Mouse (Mus musculus): ENCODE measurements around the gene Kazn. TPM values are rescaled to one million over a fixed set of nuclear protein-coding genes. Genes with fewer than 3 reads are reported as not detected.

The Kazn gene
- total and polyA plus RNA-seq, 3 experiments, result 0.11 TPM; not detected in 2

GRCm38 (mm10) chr4:142238041-142238440 lies 1.2 kb downstream of the Kazn start:
- Histone ChIP-seq H3K4me1 (ENCODE audit: insufficient read depth, low read depth, low read length) (no peaks in the 10 kb centered on the region), H3K9me3 (replicated peaks) (peaks cover 81% of the 10 kb centered on the region), H3K36me3 (replicated peaks) (no peaks in the 10 kb centered on the region), H3K27me3 (ENCODE audit: insufficient read depth, low read length) (no peaks in the 10 kb centered on the region), H3K4me3 (ENCODE audit: low read depth, low read length) (no peak overlapping the region)
- ATAC-seq (ENCODE audit: extremely low read depth, insufficient number of reproducible peaks, low FRiP score, poor library complexity, severe bottlenecking), result no peak
- DNase-seq (ENCODE audit: low spot score), result no peak
- no peak for TF ChIP-seq CTCF (IDR thresholded peaks at IDR 0.05; ENCODE audit: low read depth, low read length)
- TF ChIP-seq TAL1 (conservative IDR thresholded peaks at IDR 0.05; ENCODE audit: low read depth, low read length), result no peak
- no peak for TF ChIP-seq POLR2AphosphoS5 (IDR thresholded peaks at IDR 0.05; ENCODE audit: insufficient replicate concordance, low read depth, low read length)
- TF ChIP-seq GATA1 (IDR thresholded peaks at IDR 0.05; ENCODE audit: borderline replicate concordance, low read length), result no peak
- no peak for TF ChIP-seq GATA2 (IDR thresholded peaks at IDR 0.05; ENCODE audit: borderline replicate concordance, low read depth, low read length)

- H3K4me3 ChIP-seq (ENCODE audit: low read depth, low read length), result no peak overlapping the region
- DNase-seq (ENCODE audit: low spot score), result no peak
- no peaks in the 10 kb centered on the region for H3K36me3 ChIP-seq (replicated peaks)
- no peaks in the 10 kb centered on the region; the same call in 1 of the 2 replicates for H3K27me3 ChIP-seq (ENCODE audit: insufficient read depth, low read length)
- no peak for TF ChIP-seq CTCF (IDR thresholded peaks at IDR 0.05; ENCODE audit: low read depth, low read length)
- no peaks in the 10 kb centered on the region for H3K4me1 ChIP-seq (ENCODE audit: insufficient read depth, low read depth, low read length)
- peaks cover 83% of the 10 kb centered on the region for H3K9me3 ChIP-seq (replicated peaks)
- ATAC-seq (ENCODE audit: extremely low read depth, insufficient number of reproducible peaks, low FRiP score, poor library complexity, severe bottlenecking), result no peak
Observed at GRCm38 (mm10) chr4:142236681-142237080, 2.5 kb downstream of the Kazn start.

- Histone ChIP-seq H3K4me3 (ENCODE audit: low read depth, low read length) (no peak overlapping the region), H3K9me3 (replicated peaks) (peaks cover 80% of the 10 kb centered on the region), H3K27me3 (ENCODE audit: insufficient read depth, low read length) (no peaks in the 10 kb centered on the region; the same call in 1 of the 2 replicates), H3K36me3 (replicated peaks) (no peaks in the 10 kb centered on the region), H3K4me1 (ENCODE audit: insufficient read depth, low read depth, low read length) (no peaks in the 10 kb centered on the region)
- no peak for DNase-seq (ENCODE audit: low spot score)
- no peak for ATAC-seq (ENCODE audit: extremely low read depth, insufficient number of reproducible peaks, low FRiP score, poor library complexity, severe bottlenecking)
- TF ChIP-seq GATA1 (IDR thresholded peaks at IDR 0.05; ENCODE audit: borderline replicate concordance, low read length), result no peak
- TF ChIP-seq CTCF (IDR thresholded peaks at IDR 0.05; ENCODE audit: low read depth, low read length), result no peak
- TF ChIP-seq TAL1 (conservative IDR thresholded peaks at IDR 0.05; ENCODE audit: low read depth, low read length), result no peak
Observed at GRCm38 (mm10) chr4:142235426-142235825, 3.8 kb downstream of the Kazn start.

- ATAC-seq (ENCODE audit: extremely low read depth, insufficient number of reproducible peaks, low FRiP score, poor library complexity, severe bottlenecking) (no peak), DNase-seq (ENCODE audit: low spot score) (no peak)
- TF ChIP-seq POLR2AphosphoS5 (IDR thresholded peaks at IDR 0.05; ENCODE audit: insufficient replicate concordance, low read depth, low read length) (no peak), GATA2 (IDR thresholded peaks at IDR 0.05; ENCODE audit: borderline replicate concordance, low read depth, low read length) (no peak), GATA1 (IDR thresholded peaks at IDR 0.05; ENCODE audit: borderline replicate concordance, low read length) (no peak), CTCF (IDR thresholded peaks at IDR 0.05; ENCODE audit: low read depth, low read length) (no peak), TAL1 (conservative IDR thresholded peaks at IDR 0.05; ENCODE audit: low read depth, low read length) (no peak)
Observed at GRCm38 (mm10) chr4:142234828-142235227, 4.4 kb downstream of the Kazn start.

GRCm38 (mm10) chr4:142228821-142229575 lies 10.2 kb downstream of the Kazn start:
- TF ChIP-seq POLR2AphosphoS5 (IDR thresholded peaks at IDR 0.05; ENCODE audit: insufficient replicate concordance, low read depth, low read length) (no peak), GATA2 (IDR thresholded peaks at IDR 0.05; ENCODE audit: borderline replicate concordance, low read depth, low read length) (no peak), CTCF (IDR thresholded peaks at IDR 0.05; ENCODE audit: low read depth, low read length) (no peak), TAL1 (conservative IDR thresholded peaks at IDR 0.05; ENCODE audit: low read depth, low read length) (no peak), GATA1 (IDR thresholded peaks at IDR 0.05; ENCODE audit: borderline replicate concordance, low read length) (no peak)
- Histone ChIP-seq H3K27me3 (ENCODE audit: insufficient read depth, low read length) (no peaks in the 10 kb centered on the region; the same call in 1 of the 2 replicates), H3K4me3 (ENCODE audit: low read depth, low read length) (no peak overlapping the region), H3K9me3 (replicated peaks) (peaks cover 80% of the 10 kb centered on the region), H3K4me1 (ENCODE audit: insufficient read depth, low read depth, low read length) (no peaks in the 10 kb centered on the region), H3K36me3 (replicated peaks) (no peaks in the 10 kb centered on the region)
- DNase-seq (ENCODE audit: low spot score), result no peak
- ATAC-seq (ENCODE audit: extremely low read depth, insufficient number of reproducible peaks, low FRiP score, poor library complexity, severe bottlenecking), result no peak

More at GRCm38 (mm10) chr4:142234828-142235227, 4.4 kb downstream of the Kazn start:
- no peaks in the 10 kb centered on the region for H3K4me1 ChIP-seq (ENCODE audit: insufficient read depth, low read depth, low read length)
- peaks cover 74% of the 10 kb centered on the region for H3K9me3 ChIP-seq (replicated peaks)
- H3K4me3 ChIP-seq (ENCODE audit: low read depth, low read length), result no peak overlapping the region
- H3K36me3 ChIP-seq (replicated peaks), result no peaks in the 10 kb centered on the region
- no peaks in the 10 kb centered on the region; the same call in 1 of the 2 replicates for H3K27me3 ChIP-seq (ENCODE audit: insufficient read depth, low read length)

- ATAC-seq (ENCODE audit: extremely low read depth, insufficient number of reproducible peaks, low FRiP score, poor library complexity, severe bottlenecking) (no peak), DNase-seq (ENCODE audit: low spot score) (no peak)
- H3K9me3 ChIP-seq (replicated peaks), result peaks cover 91% of the 10 kb centered on the region
- H3K36me3 ChIP-seq (replicated peaks), result no peaks in the 10 kb centered on the region
- no peak overlapping the region; the same call in 1 of the 2 replicates for H3K4me3 ChIP-seq (ENCODE audit: low read depth, low read length)
- H3K4me1 ChIP-seq (ENCODE audit: insufficient read depth, low read depth, low read length), result no peaks in the 10 kb centered on the region
- TF ChIP-seq GATA1 (IDR thresholded peaks at IDR 0.05; ENCODE audit: borderline replicate concordance, low read length) (no peak), GATA2 (IDR thresholded peaks at IDR 0.05; ENCODE audit: borderline replicate concordance, low read depth, low read length) (no peak), CTCF (IDR thresholded peaks at IDR 0.05; ENCODE audit: low read depth, low read length) (no peak), POLR2AphosphoS5 (IDR thresholded peaks at IDR 0.05; ENCODE audit: insufficient replicate concordance, low read depth, low read length) (no peak), TAL1 (conservative IDR thresholded peaks at IDR 0.05; ENCODE audit: low read depth, low read length) (no peak)
- no peaks in the 10 kb centered on the region for H3K27me3 ChIP-seq (ENCODE audit: insufficient read depth, low read length)
Observed at GRCm38 (mm10) chr4:142223898-142224645, 15.1 kb downstream of the Kazn start.

All from G1E (cell line).